Mouse (Mus musculus) lung, adult 2 months (tissue): ENCODE measurements around the gene Foxd1. TPM values are rescaled to one million over a fixed set of nuclear protein-coding genes. Genes with fewer than 3 reads are reported as not detected.

Experiments
- DNase-seq: peaks from one replicate; pipeline ENCODE4 v3.0.0; 2022
- H3K4me1 ChIP-seq: fragments of 200-500 bp; 2 replicates; pipeline ENCODE4 v1.6.1; 2011; ENCODE audit warnings: low read length; ENCODE audit not compliant: control insufficient read depth, insufficient read depth
- H3K4me3 ChIP-seq: fragments of 200-500 bp; replicated peaks from 2 replicates; pipeline ENCODE3; 2011; ENCODE audit warnings: low read depth, mild to moderate bottlenecking, control low read depth, low read length; ENCODE audit errors: extremely low read depth
- CTCF ChIP-seq: fragments of 200-500 bp; IDR thresholded peaks from 2 replicates; pipeline ENCODE4 v1.5.1; 2011; ENCODE audit warnings: mild to moderate bottlenecking, low read length, control low read depth; ENCODE audit not compliant: insufficient read depth
- POLR2A ChIP-seq: fragments of 200-500 bp; IDR thresholded peaks from 2 replicates; pipeline ENCODE4 v1.6.1; 2011; ENCODE audit warnings: low read depth, mild to moderate bottlenecking, control low read depth, low read length, borderline replicate concordance; ENCODE audit errors: extremely low read depth
- WGBS: fragments of 180-500 bp; shearing (Covaris S2); methylation state at CpG from one replicate; pipeline ENCODE4 v1.1.7; 2018; 5-methylcytosine and 5-hydroxymethylcytosine counted together
- polyA plus RNA-seq: library from polyadenylated mRNA; depleted of rRNA; stranded (reverse); fragments of >200 nt; gene quantifications from 2 replicates; pipeline ENCODE4 v1.2.3, GENCODE M21; 2012

Gene Foxd1
- polyA plus RNA-seq, 1 experiment = 0.12 TPM

DNA sequence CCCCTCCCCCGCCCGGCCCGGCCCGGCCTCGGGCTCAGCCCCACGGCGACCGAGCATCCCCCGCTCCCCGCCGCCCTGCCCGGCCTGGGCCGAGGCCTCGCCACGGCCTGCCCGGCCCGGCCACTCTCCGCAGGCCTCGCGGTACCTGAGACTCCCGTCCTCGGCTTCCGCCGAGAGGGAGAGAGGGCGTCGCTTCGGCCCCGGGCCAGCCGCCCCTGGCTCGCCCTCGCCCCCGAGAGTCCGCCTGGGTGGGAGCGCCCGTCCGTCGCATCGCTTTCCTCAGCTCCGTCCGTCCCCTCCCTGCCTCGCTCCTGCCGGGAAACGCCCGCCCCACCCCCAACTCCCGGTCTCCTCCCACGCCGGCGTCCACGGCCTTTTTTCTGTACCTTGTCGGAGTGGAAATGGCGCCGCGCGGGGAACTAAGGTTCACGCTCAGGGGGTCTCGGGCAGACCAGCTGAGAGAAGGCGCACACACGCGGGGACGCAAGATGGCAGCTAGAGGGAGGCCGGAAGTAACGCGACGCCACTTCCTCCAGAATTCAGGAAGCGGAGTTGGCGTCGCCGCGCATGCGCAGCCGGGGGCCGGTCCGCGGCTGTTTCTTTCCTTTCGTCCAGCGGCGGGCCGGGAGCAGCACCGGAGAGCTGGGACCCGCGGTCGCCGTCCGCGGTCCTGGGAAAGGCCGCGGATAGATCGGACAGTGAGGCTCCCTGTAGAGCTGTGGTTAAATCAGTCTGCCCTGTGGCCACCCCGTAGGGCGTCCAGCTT, 37.4 kb upstream of the Foxd1 start, which contains the start of gene Btf3:
TSS of gene Btf3 (minus strand) at position 527 of the 766 bp plus-strand sequence.
- Histone ChIP-seq H3K4me3 (peak within 1 kb of the TSS; percentile 94), H3K4me1 (peaks cover 20% of the 10 kb centered on the region)
- DNase-seq = peak; percentile 88
- TF ChIP-seq POLR2A (peak; percentile 83), CTCF (no peak)
- WGBS = 1% methylated on average over 80 of the region's 90 CpGs

DNA sequence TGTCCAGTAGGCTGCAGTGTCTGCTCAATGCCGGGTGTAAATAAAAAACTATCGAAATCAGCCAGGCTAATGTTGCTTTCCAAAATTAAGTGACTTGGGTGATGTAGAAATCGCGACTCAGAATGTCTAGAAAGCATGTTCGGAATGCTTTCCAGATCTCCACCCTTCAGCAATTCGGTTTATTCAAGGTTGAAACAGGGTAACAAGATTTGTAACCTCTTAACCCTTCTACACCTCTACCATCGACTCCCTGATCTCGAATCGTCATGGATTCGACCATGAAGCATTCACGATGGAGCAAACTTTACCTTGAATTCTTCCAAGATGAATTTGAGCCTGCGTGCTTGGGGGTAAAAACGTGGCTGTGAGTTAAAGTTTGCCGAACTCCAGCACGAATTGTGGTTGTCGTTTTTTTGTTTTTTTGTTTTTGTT, 36.8 kb upstream of the Foxd1 start:
- WGBS = 1% methylated on average over 16 of the region's 16 CpGs
- TF ChIP-seq POLR2A (no peak), CTCF (0 out of 2 replicates have a peak, but pooled peaks have one; percentile 14)
- peaks cover 20% of the 10 kb centered on the region for H3K4me1 ChIP-seq
- peak overlapping the region; percentile 94 for H3K4me3 ChIP-seq
- DNase-seq = peak; percentile 15

DNA sequence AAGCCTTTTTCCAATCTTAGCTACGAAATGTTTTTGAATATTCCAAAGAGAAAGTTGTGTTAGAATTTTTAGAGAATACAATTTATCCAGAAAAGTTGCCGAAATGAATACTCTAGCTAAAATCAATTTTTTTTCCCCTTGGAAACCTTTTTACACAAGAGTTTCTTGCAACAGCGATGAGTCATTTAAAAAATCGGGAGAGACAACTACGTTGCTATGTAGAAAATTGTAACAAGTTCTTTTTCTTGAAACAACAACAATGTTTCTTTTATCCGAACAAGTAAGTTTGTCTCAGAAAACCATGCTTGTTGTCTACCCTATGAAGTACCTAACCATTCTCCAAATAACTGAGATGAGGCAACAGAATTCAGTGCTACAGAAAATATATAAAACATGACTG, 36.1 kb upstream of the Foxd1 start:
- TF ChIP-seq CTCF (no peak), POLR2A (no peak)
- WGBS = 77% methylated on average over 6 of the region's 6 CpGs
- H3K4me3 ChIP-seq = no peak overlapping the region
- DNase-seq = no peak
- peaks cover 20% of the 10 kb centered on the region for H3K4me1 ChIP-seq

DNA sequence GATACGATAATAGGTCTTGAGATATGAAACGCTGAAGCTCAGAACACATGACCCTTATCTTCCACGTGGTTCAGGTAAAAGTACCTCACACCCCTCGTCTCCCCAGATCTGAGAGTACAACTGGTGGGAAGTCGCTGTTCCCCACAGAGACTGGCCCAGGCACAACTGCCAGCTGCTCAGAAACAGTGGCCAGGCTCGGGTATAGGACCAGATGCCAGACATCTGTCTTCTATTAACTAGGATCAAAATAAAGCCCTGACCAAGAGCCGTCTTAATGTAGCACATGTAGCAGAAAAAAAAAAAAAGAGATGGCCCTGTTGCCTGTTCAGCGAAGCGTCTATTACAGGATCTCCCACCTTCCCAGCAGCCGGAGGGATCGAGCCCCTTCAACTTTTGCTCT, 29.0 kb upstream of the Foxd1 start:
- Histone ChIP-seq H3K4me1 (no peaks in the 10 kb centered on the region), H3K4me3 (no peak overlapping the region)
- DNase-seq = no peak
- WGBS = 85% methylated on average over 11 of the region's 11 CpGs
- TF ChIP-seq CTCF = no peak
- TF ChIP-seq POLR2A = no peak

DNA sequence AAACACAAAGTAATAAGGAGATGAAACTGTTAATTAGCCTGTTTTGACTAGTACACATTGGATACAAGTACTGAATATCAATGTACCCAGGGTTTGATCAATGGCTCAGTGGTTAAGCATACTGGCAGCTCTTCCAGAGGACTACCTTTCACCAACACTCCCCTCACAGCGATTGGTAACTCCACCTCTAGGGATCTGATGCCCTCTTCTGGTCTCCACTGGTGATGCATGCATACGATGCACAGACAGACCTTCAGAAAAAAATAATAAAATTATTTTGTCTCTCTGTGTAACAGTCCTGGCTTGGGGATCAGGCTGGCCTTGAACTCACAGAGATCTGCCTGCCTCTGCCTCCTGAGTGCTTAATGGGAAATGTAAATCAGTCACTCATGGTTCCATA, 21.9 kb upstream of the Foxd1 start:
- no peak overlapping the region for H3K4me3 ChIP-seq
- no peaks in the 10 kb centered on the region for H3K4me1 ChIP-seq
- TF ChIP-seq POLR2A (no peak), CTCF (peak; percentile 45)
- WGBS = 26% methylated on average over 2 of the region's 2 CpGs
- DNase-seq = peak; percentile 35

DNA sequence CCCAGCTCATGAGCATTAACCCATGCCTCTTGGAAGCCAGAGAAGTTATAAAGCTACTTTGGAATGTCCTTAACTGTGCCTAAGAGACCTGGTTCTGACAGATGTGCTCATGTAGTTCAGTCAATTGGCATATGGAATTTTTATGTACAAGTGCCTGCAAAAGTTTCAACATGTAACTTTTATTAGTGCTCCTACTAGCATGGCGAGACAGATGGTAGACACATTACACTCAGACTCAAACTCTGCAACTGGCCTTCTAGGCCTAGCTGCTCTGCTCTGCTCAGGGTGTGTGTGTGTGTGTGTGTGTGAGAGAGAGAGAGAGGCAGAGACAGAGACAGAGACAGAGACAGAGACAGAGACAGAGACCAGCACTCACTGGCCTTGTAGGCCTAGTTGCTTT, 17.8 kb upstream of the Foxd1 start:
- Histone ChIP-seq H3K4me3 (no peak overlapping the region), H3K4me1 (no peaks in the 10 kb centered on the region)
- TF ChIP-seq CTCF = no peak
- TF ChIP-seq POLR2A = no peak
- WGBS = 83% methylated on average over 1 of the region's 1 CpGs
- DNase-seq = no peak

DNA sequence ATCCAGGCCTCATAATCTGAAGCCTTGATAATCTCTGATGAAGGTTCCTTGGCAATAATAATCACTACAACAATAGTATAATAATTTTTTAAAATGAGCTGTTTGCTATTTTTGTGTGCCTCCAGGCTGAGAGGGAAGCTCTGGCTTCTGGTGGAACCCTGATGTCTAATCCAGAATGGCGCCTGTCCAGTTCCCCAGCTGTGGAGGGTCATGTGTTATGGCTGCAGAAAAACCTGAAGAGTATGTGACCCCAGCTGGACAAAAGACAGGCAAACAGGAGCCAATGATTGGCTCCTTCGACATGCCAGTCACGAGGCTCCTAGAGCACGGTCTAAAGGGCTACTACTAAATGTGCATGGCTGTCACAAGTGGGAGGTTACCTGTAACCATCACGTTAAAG, 13.5 kb upstream of the Foxd1 start:
- Histone ChIP-seq H3K4me1 (no peaks in the 10 kb centered on the region), H3K4me3 (no peak overlapping the region)
- WGBS = 63% methylated on average over 5 of the region's 5 CpGs
- TF ChIP-seq CTCF (no peak), POLR2A (no peak)
- no peak for DNase-seq

DNA sequence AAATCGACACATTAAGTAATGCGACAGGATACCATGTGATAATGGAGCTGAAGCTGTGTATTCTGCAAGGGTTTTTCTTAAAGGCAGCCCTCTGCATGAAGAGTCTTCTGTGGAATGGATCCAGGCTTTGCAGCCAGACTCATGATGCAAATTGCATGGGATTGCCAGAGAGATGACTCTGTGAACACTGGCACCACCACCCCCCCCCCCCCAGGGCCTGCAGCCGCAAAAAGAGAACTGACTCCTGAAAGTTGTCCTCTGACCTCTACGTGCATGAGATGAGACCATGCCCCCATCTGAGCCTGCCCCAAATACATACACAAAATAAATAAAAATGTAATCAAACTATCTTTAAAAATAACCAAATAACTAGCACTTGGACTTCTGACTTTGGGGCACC, 4.6 kb upstream of the Foxd1 start:
- WGBS = 79% methylated on average over 4 of the region's 4 CpGs
- Histone ChIP-seq H3K4me3 (no peak overlapping the region), H3K4me1 (peaks cover 8% of the 10 kb centered on the region; the same call in 1 of the 2 replicates)
- TF ChIP-seq POLR2A (no peak), CTCF (no peak)
- no peak for DNase-seq

DNA sequence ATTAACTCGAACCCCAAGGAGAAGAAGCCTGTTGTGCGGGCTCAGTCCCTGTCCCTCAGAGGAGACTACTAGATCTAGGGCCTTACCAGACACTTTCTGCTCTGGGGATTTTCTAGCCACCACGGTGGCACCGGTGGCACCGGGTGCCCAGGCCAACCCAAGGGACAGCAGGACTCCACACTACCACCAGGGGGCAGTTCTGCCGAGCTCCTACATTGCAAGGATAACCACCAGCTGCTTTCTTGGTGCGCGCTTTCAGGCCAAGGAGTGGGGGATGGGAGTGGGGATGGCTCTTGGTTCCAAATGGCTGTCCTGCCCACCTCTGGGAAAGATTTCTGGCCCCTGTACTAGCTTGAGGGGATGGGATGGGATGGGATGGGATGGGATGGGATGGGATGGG, 2.5 kb upstream of the Foxd1 start:
- Histone ChIP-seq H3K4me1 (peaks cover 10% of the 10 kb centered on the region; the same call in 1 of the 2 replicates), H3K4me3 (no peak overlapping the region)
- 14% methylated on average over 8 of the region's 8 CpGs for WGBS
- TF ChIP-seq CTCF (0 out of 2 replicates have a peak, but pooled peaks have one; percentile 20), POLR2A (no peak)
- no peak for DNase-seq
